Mouse (Mus musculus): ENCODE data around the gene Tmem206. TPM values are rescaled to one million over a fixed set of nuclear protein-coding genes. Genes with fewer than 3 reads are reported as not detected.
A peak's percentile ranks its signal among the peaks of the same experiment; 100 is the strongest.

The Tmem206 gene
- not detected in 2 replicates for polyA plus RNA-seq (2012; ENCODE audit: insufficient read depth, insufficient read length, low replicate concordance, missing spikeins)

DNA sequence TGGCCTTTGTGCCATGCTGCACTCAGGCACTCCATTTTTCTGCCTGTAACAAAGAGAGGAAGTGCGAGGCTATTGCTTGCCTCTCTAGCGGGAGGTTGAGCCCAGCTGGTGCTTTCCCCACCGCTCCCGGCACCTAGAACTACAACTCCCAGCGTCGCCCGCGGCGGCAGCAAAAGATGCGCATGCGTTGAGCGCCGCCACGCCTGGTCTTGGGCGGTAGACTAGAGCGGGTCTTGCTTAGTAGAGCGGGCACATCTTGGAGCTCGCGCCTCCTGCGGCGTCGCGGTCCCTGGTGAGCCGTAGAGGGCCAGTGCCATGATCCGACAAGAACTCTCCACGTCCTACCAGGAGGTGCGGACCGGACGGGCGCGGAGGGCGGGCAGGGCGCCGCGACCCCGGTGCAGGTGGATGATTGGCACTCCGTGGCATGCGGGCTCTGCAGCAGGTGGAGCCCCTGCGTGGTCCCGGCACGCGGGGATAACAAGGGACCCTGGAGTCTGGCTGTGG is at the start of gene Tmem206:
Gene Tmem206, plus strand, starts transcription at position 187 of the 507 bp plus-strand sequence.
- Histone ChIP-seq H3K27ac (ENCODE audit: insufficient read depth, low read depth, low read length) (no peak within 1 kb of the TSS), H3K4me1 (ENCODE audit: control insufficient read depth, insufficient read depth, low read length) (peaks cover 10% of the 10 kb centered on the region), H3K4me3 (ENCODE audit: insufficient read depth, low read depth, low read length) (peak within 1 kb of the TSS; percentile 88)
- no peak for TF ChIP-seq CTCF (IDR thresholded peaks at IDR 0.05; ENCODE audit: insufficient read depth, low read depth, low read length)
- peak; percentile 93 for TF ChIP-seq POLR2A (IDR thresholded peaks at IDR 0.05; ENCODE audit: insufficient read depth, low read depth, low read length)
- under 1% methylated on average over 42 of the region's 42 CpGs for WGBS

GRCm38 (mm10) chr1:191276181-191276580 is 49.5 kb upstream of the Tmem206 start:
- 93% methylated on average over 7 of the region's 7 CpGs for WGBS
- Histone ChIP-seq H3K27ac (ENCODE audit: insufficient read depth, low read depth, low read length) (no peak overlapping the region), H3K4me3 (ENCODE audit: insufficient read depth, low read depth, low read length) (no peak overlapping the region), H3K4me1 (ENCODE audit: control insufficient read depth, insufficient read depth, low read length) (peaks cover 6% of the 10 kb centered on the region)
- no peak for TF ChIP-seq POLR2A (IDR thresholded peaks at IDR 0.05; ENCODE audit: insufficient read depth, low read depth, low read length)
- TF ChIP-seq CTCF (IDR thresholded peaks at IDR 0.05; ENCODE audit: insufficient read depth, low read depth, low read length): no peak

- no peak overlapping the region for H3K27ac ChIP-seq (ENCODE audit: insufficient read depth, low read depth, low read length)
- peaks cover 6% of the 10 kb centered on the region for H3K4me1 ChIP-seq (ENCODE audit: control insufficient read depth, insufficient read depth, low read length)
- H3K4me3 ChIP-seq (ENCODE audit: insufficient read depth, low read depth, low read length): no peak overlapping the region
- WGBS: 76% methylated on average over 14 of the region's 14 CpGs
- TF ChIP-seq CTCF (IDR thresholded peaks at IDR 0.05; ENCODE audit: insufficient read depth, low read depth, low read length) (no peak), POLR2A (IDR thresholded peaks at IDR 0.05; ENCODE audit: insufficient read depth, low read depth, low read length) (no peak)
These were observed 48.1 kb upstream of the Tmem206 start for GRCm38 (mm10) chr1:191277549-191278059.

- TF ChIP-seq POLR2A (IDR thresholded peaks at IDR 0.05; ENCODE audit: insufficient read depth, low read depth, low read length): no peak
- TF ChIP-seq CTCF (IDR thresholded peaks at IDR 0.05; ENCODE audit: insufficient read depth, low read depth, low read length): no peak
- H3K4me1 ChIP-seq (ENCODE audit: control insufficient read depth, insufficient read depth, low read length): peaks cover 6% of the 10 kb centered on the region
- H3K27ac ChIP-seq (ENCODE audit: insufficient read depth, low read depth, low read length): no peak overlapping the region
- no peak overlapping the region for H3K4me3 ChIP-seq (ENCODE audit: insufficient read depth, low read depth, low read length)
- 88% methylated on average over 4 of the region's 4 CpGs for WGBS
These were observed 47.4 kb upstream of the Tmem206 start for GRCm38 (mm10) chr1:191278324-191278723.

- Histone ChIP-seq H3K27ac (ENCODE audit: insufficient read depth, low read depth, low read length) (no peak overlapping the region), H3K4me3 (ENCODE audit: insufficient read depth, low read depth, low read length) (no peak overlapping the region), H3K4me1 (ENCODE audit: control insufficient read depth, insufficient read depth, low read length) (peaks cover 6% of the 10 kb centered on the region)
- WGBS: 63% methylated on average over 7 of the region's 7 CpGs
- no peak for TF ChIP-seq POLR2A (IDR thresholded peaks at IDR 0.05; ENCODE audit: insufficient read depth, low read depth, low read length)
- no peak for TF ChIP-seq CTCF (IDR thresholded peaks at IDR 0.05; ENCODE audit: insufficient read depth, low read depth, low read length)
These were observed 44.5 kb upstream of the Tmem206 start for GRCm38 (mm10) chr1:191281171-191281570.

GRCm38 (mm10) chr1:191282319-191282718 is 43.4 kb upstream of the Tmem206 start:
- 100% methylated on average over 1 of the region's 1 CpGs for WGBS
- H3K4me1 ChIP-seq (ENCODE audit: control insufficient read depth, insufficient read depth, low read length): peaks cover 6% of the 10 kb centered on the region
- TF ChIP-seq CTCF (IDR thresholded peaks at IDR 0.05; ENCODE audit: insufficient read depth, low read depth, low read length): no peak
- TF ChIP-seq POLR2A (IDR thresholded peaks at IDR 0.05; ENCODE audit: insufficient read depth, low read depth, low read length): no peak

DNA sequence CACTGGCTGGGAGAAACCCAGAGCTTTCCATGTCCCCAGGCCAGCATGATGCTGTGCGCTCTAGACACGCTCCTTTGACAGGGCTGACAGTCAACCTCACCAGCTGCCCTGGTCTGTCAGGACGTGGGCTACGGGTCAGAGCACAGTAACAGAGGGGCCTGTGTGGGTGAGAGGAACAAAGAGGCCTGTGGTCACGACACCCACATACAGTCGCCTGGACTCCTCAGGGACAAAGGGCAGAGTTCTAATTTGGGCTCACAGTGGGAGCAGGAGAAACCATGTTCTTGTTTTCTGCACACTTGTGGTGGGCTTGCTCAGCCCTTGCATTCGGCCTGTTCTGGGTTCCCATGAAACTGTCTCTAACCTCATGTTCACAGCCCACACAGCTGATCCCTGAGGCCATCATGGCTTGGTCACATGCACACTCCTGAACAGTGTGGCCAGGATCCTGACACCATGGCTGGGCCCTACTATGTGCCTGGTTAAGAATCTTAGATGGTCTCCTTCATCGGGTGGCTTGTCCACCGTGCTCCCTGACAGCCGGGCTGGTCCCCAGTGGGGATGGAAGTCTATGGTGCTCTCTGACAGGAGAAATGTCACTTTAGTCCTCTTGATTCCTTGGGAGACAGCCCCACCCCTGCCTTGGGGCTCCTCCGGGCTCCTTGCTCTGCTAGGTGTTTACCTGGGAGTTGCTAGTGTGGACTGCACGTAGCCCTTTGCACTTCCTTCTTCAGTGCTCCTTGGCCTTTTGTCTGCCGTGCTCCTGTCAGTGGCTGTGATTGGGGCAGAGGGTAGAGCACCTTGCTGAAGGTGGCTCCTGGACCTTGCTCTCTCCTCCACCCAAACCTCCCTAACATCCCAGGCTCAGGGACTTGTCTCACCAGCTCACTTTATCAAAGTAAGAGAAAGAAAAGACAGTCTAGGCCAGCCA is 42.3 kb upstream of the Tmem206 start:
- TF ChIP-seq CTCF (IDR thresholded peaks at IDR 0.05; ENCODE audit: insufficient read depth, low read depth, low read length): no peak
- Histone ChIP-seq H3K27ac (ENCODE audit: insufficient read depth, low read depth, low read length) (no peak overlapping the region), H3K4me3 (ENCODE audit: insufficient read depth, low read depth, low read length) (no peak overlapping the region), H3K4me1 (ENCODE audit: control insufficient read depth, insufficient read depth, low read length) (no peaks in the 10 kb centered on the region)
- 91% methylated on average over 13 of the region's 13 CpGs for WGBS

More at GRCm38 (mm10) chr1:191282319-191282718, 43.4 kb upstream of the Tmem206 start:
- H3K4me3 ChIP-seq (ENCODE audit: insufficient read depth, low read depth, low read length): no peak overlapping the region
- no peak overlapping the region for H3K27ac ChIP-seq (ENCODE audit: insufficient read depth, low read depth, low read length)

DNA sequence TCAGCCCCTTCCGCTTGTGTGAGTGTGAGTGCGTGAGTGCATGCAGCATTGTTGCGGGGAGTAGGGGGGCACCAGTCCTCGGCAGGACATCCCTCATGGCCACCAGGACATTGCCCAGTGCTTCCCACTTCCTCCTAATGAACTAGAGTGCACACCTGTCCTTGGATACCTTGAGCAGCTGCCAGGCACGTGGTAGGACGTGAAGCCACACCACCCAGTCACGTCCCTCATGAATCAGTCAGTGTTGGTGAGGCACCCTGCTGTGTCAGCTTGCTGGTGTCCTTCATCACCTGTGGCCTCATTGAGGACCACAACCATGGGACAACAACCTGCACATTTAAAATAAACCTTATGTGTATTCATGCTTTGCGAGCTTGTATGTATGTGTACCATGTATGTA is 41.2 kb upstream of the Tmem206 start:
- Histone ChIP-seq H3K27ac (ENCODE audit: insufficient read depth, low read depth, low read length) (no peak overlapping the region), H3K4me1 (ENCODE audit: control insufficient read depth, insufficient read depth, low read length) (no peaks in the 10 kb centered on the region), H3K4me3 (ENCODE audit: insufficient read depth, low read depth, low read length) (no peak overlapping the region)
- no peak for TF ChIP-seq POLR2A (IDR thresholded peaks at IDR 0.05; ENCODE audit: insufficient read depth, low read depth, low read length)
- no peak for TF ChIP-seq CTCF (IDR thresholded peaks at IDR 0.05; ENCODE audit: insufficient read depth, low read depth, low read length)
- 91% methylated on average over 8 of the region's 8 CpGs for WGBS

GRCm38 (mm10) chr1:191288762-191289161 is 37.0 kb upstream of the Tmem206 start:
- 0 out of 2 replicates have a peak, but pooled peaks cover 5% of the 10 kb centered on the region for H3K4me1 ChIP-seq (ENCODE audit: control insufficient read depth, insufficient read depth, low read length)
- TF ChIP-seq POLR2A (IDR thresholded peaks at IDR 0.05; ENCODE audit: insufficient read depth, low read depth, low read length): no peak
- TF ChIP-seq CTCF (IDR thresholded peaks at IDR 0.05; ENCODE audit: insufficient read depth, low read depth, low read length): peak; percentile 63; the same call in 1 of the 2 replicates
- no peak overlapping the region for H3K4me3 ChIP-seq (ENCODE audit: insufficient read depth, low read depth, low read length)
- H3K27ac ChIP-seq (ENCODE audit: insufficient read depth, low read depth, low read length): no peak overlapping the region
- WGBS: 40% methylated on average over 8 of the region's 8 CpGs

Measured in olfactory bulb, adult 2 months (tissue).